ENCODE assay signal across 8 mouse cellular contexts in the genomic region with DNA sequence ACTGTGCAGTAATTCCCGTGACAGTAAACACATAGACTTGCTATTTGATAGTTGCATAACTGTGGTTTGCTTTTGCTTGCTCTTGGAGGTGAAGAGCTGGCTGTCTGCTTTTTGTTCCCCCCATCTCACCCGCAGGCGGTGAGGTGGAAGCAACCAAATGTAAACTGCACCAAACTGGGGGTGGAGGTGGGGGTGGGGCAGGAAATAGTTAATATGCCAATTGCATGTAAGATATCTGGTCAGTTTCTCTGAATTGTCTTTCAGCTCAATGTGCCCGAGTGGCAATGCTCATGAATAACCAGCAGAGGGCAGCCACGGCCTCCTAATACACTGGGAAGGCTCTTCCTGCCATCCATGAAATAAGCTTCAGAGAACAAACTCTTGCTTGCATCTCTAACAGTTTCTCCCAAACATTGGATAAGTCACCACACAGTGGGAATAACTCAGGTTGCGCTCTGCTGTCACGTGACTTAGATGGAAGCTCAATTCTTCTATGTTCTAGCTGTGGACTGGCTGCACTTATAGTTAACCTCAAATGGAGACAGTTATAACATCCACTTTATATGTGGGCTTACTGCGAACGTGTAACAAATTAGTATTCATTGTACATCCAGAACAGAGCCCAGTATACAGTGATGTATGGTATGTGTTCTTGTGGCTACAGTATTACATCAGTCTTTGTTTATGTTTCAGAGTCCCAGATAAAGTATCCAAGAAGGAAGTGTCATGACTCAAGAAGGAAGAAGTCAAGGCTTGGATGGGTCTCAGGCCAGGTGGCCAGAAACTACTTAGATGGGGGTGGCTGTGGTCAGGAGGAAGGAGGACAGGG.
DNase-seq lines count a peak whose midpoint lies in the region; ATAC-seq and TF ChIP-seq lines count a peak whose summit lies in the region.
"Had no signal": no experiment of that assay in that cellular context is flagged by ENCODE, and none has a peak within 500 bp of the region (broad histone marks: within the 10 kb centered on the region; RNA-seq: fewer than 3 reads in every experiment).

No protein-coding gene starts in this region.

- H3K4me2 ChIP-seq in forebrain, postnatal 0 days (ENCODE audit: low read depth), result no peak overlapping the region
- H3K4me2 ChIP-seq in hindbrain, embryonic 16.5 days (ENCODE audit: low read length), result no peak overlapping the region
- no peak overlapping the region for H3K4me2 ChIP-seq in midbrain, embryonic 11.5 days
- H3K4me2 ChIP-seq: liver, embryonic 13.5 days had no signal

- TF ChIP-seq CTCF in forebrain, postnatal 0 days (IDR thresholded peaks at IDR 0.05; ENCODE audit: low read depth), result peak; percentile 95
- TF ChIP-seq CTCF in small intestine, adult 2 months (IDR thresholded peaks at IDR 0.05; ENCODE audit: extremely low read depth, insufficient read length, insufficient replicate concordance, low read depth, low read length), result peak; percentile 82; the same call in 1 of the 2 replicates

- H3K4me1 ChIP-seq in forebrain, postnatal 0 days (ENCODE audit: insufficient read depth), result no peaks in the 10 kb centered on the region
- no peaks in the 10 kb centered on the region for H3K4me1 ChIP-seq in hindbrain, embryonic 16.5 days (ENCODE audit: control insufficient read depth, insufficient read depth, low read depth, low read length)
- H3K4me1 ChIP-seq in midbrain, embryonic 11.5 days (ENCODE audit: control insufficient read depth, insufficient read depth, low read length), result no peaks in the 10 kb centered on the region
- no peaks in the 10 kb centered on the region for H3K4me1 ChIP-seq in small intestine, adult 2 months (ENCODE audit: control insufficient read depth, insufficient read depth, insufficient read length, low read length)
- H3K4me1 ChIP-seq: liver, embryonic 13.5 days had no signal

- ATAC-seq in forebrain, postnatal 0 days, result peak; percentile 75
- ATAC-seq in hindbrain, embryonic 16.5 days, result peak; percentile 90
- peak; percentile 70 for ATAC-seq in midbrain, embryonic 11.5 days (ENCODE audit: low FRiP score)

- no peak overlapping the region for H3K9ac ChIP-seq in forebrain, postnatal 0 days
- H3K9ac ChIP-seq in hindbrain, embryonic 16.5 days (ENCODE audit: low read depth, low read length), result no peak overlapping the region
- no peak overlapping the region for H3K9ac ChIP-seq in midbrain, embryonic 11.5 days (ENCODE audit: low read length)
- H3K9ac ChIP-seq: liver, embryonic 13.5 days had no signal

- TF ChIP-seq POLR2A in small intestine, adult 2 months (IDR thresholded peaks at IDR 0.05; ENCODE audit: low read depth, low read length), result no peak

- no peaks in the 10 kb centered on the region for H3K9me3 ChIP-seq in forebrain, postnatal 0 days (ENCODE audit: low read length)
- no peaks in the 10 kb centered on the region for H3K9me3 ChIP-seq in hindbrain, embryonic 16.5 days (ENCODE audit: control insufficient read depth, low read length)
- no peaks in the 10 kb centered on the region for H3K9me3 ChIP-seq in midbrain, embryonic 11.5 days (ENCODE audit: control insufficient read depth, low read length)
- H3K9me3 ChIP-seq: liver, embryonic 13.5 days had no signal

- WGBS in forebrain, postnatal 0 days, result 33% methylated on average over 9 of the region's 9 CpGs
- WGBS in hindbrain, embryonic 16.5 days, result 29% methylated on average over 9 of the region's 9 CpGs
- 35% methylated on average over 9 of the region's 9 CpGs for WGBS in midbrain, embryonic 11.5 days
- WGBS in small intestine, adult 2 months, result 24% methylated on average over 9 of the region's 9 CpGs

- no peaks in the 10 kb centered on the region for H3K27me3 ChIP-seq in forebrain, postnatal 0 days (ENCODE audit: insufficient read depth, low read length)
- H3K27me3 ChIP-seq in hindbrain, embryonic 16.5 days (replicated peaks; ENCODE audit: control insufficient read depth, insufficient read depth, low read length), result no peaks in the 10 kb centered on the region
- no peaks in the 10 kb centered on the region for H3K27me3 ChIP-seq in midbrain, embryonic 11.5 days (ENCODE audit: control insufficient read depth, insufficient read depth, low read length)
- H3K27me3 ChIP-seq in small intestine, adult 2 months (ENCODE audit: control insufficient read depth, insufficient read depth, low read length), result no peaks in the 10 kb centered on the region
- H3K27me3 ChIP-seq: liver, embryonic 13.5 days had no signal

- no peak overlapping the region for H3K4me3 ChIP-seq in forebrain, postnatal 0 days (ENCODE audit: low read depth, low read length)
- H3K4me3 ChIP-seq in hindbrain, embryonic 16.5 days (ENCODE audit: low read length), result no peak overlapping the region
- H3K4me3 ChIP-seq in midbrain, embryonic 11.5 days (ENCODE audit: low read depth, low read length), result no peak overlapping the region
- no peak overlapping the region for H3K4me3 ChIP-seq in small intestine, adult 2 months (ENCODE audit: low read depth, low read length)
- H3K4me3 ChIP-seq: liver, embryonic 13.5 days had no signal

- peak; percentile 70 for DNase-seq in Muller cell, postnatal 12 days (ENCODE audit: inconsistent ontology term)
- DNase-seq in cerebellum, adult 11-12 months, result peak; percentile 28
- DNase-seq in forebrain, postnatal 0 days, result peak; percentile 88
- peak; percentile 51 for DNase-seq in left cerebral cortex, adult 11 months (ENCODE audit: low spot score)
- peak; percentile 90 for DNase-seq in midbrain, embryonic 11.5 days (ENCODE audit: low spot score, missing footprints)
- DNase-seq: liver, embryonic 13.5 days had no signal

- H3K27ac ChIP-seq in forebrain, postnatal 0 days (ENCODE audit: low read depth, low read length), result no peak overlapping the region
- no peak overlapping the region for H3K27ac ChIP-seq in hindbrain, embryonic 16.5 days (ENCODE audit: low read depth, low read length)
- no peak overlapping the region for H3K27ac ChIP-seq in midbrain, embryonic 11.5 days (ENCODE audit: low read depth, low read length)
- H3K27ac ChIP-seq in small intestine, adult 2 months (ENCODE audit: insufficient read depth, low read depth, low read length), result no peak overlapping the region
- H3K27ac ChIP-seq: liver, embryonic 13.5 days had no signal

- no peaks in the 10 kb centered on the region for H3K36me3 ChIP-seq in forebrain, postnatal 0 days (ENCODE audit: insufficient read depth)
- H3K36me3 ChIP-seq in hindbrain, embryonic 16.5 days (ENCODE audit: control insufficient read depth, insufficient read depth, low read length), result no peaks in the 10 kb centered on the region
- no peaks in the 10 kb centered on the region for H3K36me3 ChIP-seq in midbrain, embryonic 11.5 days (ENCODE audit: control insufficient read depth, insufficient read depth, low read length)
- H3K36me3 ChIP-seq in small intestine, adult 2 months (ENCODE audit: control insufficient read depth, insufficient read depth, low read length), result no peaks in the 10 kb centered on the region
- H3K36me3 ChIP-seq: liver, embryonic 13.5 days had no signal

Comparison
In these comparisons a context has a peak if more than half of its experiments do, and no peak if none do; other contexts are left out.
1. DNase-seq: peak in every context shown above with its lines; median percentile 90 in midbrain, embryonic 11.5 days; 88 in forebrain, postnatal 0 days; 70 in Muller cell, postnatal 12 days; 51 in left cerebral cortex, adult 11 months; 28 in cerebellum, adult 11-12 months.